Comparison of ENCODE assay signal across 8 mouse cellular contexts in the genomic region with DNA sequence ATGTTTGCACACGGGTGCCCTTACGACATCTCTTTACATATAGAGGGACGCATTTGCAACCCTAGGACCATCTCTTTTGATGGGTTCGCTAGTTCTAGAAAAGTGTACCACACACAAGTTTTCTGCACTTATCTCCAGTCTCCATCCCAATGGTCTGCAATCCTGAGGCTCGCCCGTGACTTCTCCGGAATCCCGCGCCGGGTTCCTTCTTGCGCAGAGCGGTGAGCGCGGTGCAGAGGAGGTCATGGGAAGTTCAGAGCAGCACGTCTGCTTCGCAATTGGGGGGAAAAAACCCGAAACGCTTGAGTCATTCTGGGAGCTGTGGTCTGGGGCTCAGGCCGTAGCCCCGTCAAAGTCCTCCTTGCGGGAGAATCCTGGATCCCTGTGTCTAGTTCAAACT.
A peak's percentile ranks its signal among the peaks of the same experiment; 100 is the strongest.
DNase-seq lines count a peak whose midpoint lies in the region; ATAC-seq and TF ChIP-seq lines count a peak whose summit lies in the region.

No protein-coding gene starts in this region.

- no peak for TF ChIP-seq POLR2A in spleen, adult 2 months (IDR thresholded peaks at IDR 0.05; ENCODE audit: low read depth, low read length)

- DNase-seq in spleen, adult 2 months (ENCODE audit: low read depth in 1 of 2, low spot score in 2 of 2): no peak
- DNase-seq in spleen, adult 12 weeks (ENCODE audit: low spot score): no peak
- DNase-seq in forebrain, embryonic 11.5 days (ENCODE audit: low spot score): peak; percentile 59
- peak; percentile 57 for DNase-seq in neural tube, embryonic 11.5 days (ENCODE audit: low spot score)
- no peak for DNase-seq in left cerebral cortex, adult 9 months (ENCODE audit: low spot score in 2 of 2)
- DNase-seq in adrenal gland, adult 18-20 months (ENCODE audit: low spot score in 2 of 2): no peak

- H3K9ac ChIP-seq in forebrain, embryonic 11.5 days (ENCODE audit: low read length): no peak overlapping the region
- H3K9ac ChIP-seq in limb, embryonic 12.5 days (replicated peaks): no peak overlapping the region
- no peak overlapping the region for H3K9ac ChIP-seq in neural tube, embryonic 11.5 days (ENCODE audit: low read length)

- WGBS in spleen, adult 2 months: 3% methylated on average over 21 of the region's 21 CpGs
- under 1% methylated on average over 21 of the region's 21 CpGs for WGBS in forebrain, embryonic 11.5 days
- 1% methylated on average over 21 of the region's 21 CpGs for WGBS in limb, embryonic 12.5 days
- WGBS in neural tube, embryonic 11.5 days: under 1% methylated on average over 21 of the region's 21 CpGs

- H3K27ac ChIP-seq in spleen, adult 2 months (ENCODE audit: insufficient read depth, low read length): no peak overlapping the region
- H3K27ac ChIP-seq in forebrain, embryonic 11.5 days (ENCODE audit: low read depth, low read length): no peak overlapping the region
- H3K27ac ChIP-seq in limb, embryonic 12.5 days: no peak overlapping the region
- H3K27ac ChIP-seq in neural tube, embryonic 11.5 days (ENCODE audit: low read depth, low read length): no peak overlapping the region

- peak overlapping the region; percentile 26; the same call in 1 of the 2 replicates for H3K4me2 ChIP-seq in forebrain, embryonic 11.5 days (ENCODE audit: low read depth, low read length, severe bottlenecking)
- peak overlapping the region; percentile 57 for H3K4me2 ChIP-seq in limb, embryonic 12.5 days
- H3K4me2 ChIP-seq in neural tube, embryonic 11.5 days (ENCODE audit: low read depth): peak overlapping the region; percentile 27

- peaks cover 23% of the 10 kb centered on the region for H3K27me3 ChIP-seq in spleen, adult 2 months (ENCODE audit: control insufficient read depth, insufficient read depth, low read length)
- H3K27me3 ChIP-seq in forebrain, embryonic 11.5 days (ENCODE audit: control insufficient read depth, insufficient read depth, low read length): peaks cover 47% of the 10 kb centered on the region
- peaks cover 59% of the 10 kb centered on the region for H3K27me3 ChIP-seq in limb, embryonic 12.5 days
- peaks cover 58% of the 10 kb centered on the region for H3K27me3 ChIP-seq in neural tube, embryonic 11.5 days (ENCODE audit: control insufficient read depth, insufficient read depth, low read length)

- peak overlapping the region; percentile 10; the same call in 1 of the 2 replicates for H3K4me3 ChIP-seq in spleen, adult 2 months (ENCODE audit: extremely low read depth, insufficient read depth, insufficient read length)
- H3K4me3 ChIP-seq in forebrain, embryonic 11.5 days (ENCODE audit: low read depth, low read length): peak overlapping the region; percentile 12; the same call in 1 of the 2 replicates
- H3K4me3 ChIP-seq in limb, embryonic 12.5 days (replicated peaks): peak overlapping the region; percentile 32
- H3K4me3 ChIP-seq in neural tube, embryonic 11.5 days (ENCODE audit: low read depth, low read length): peak overlapping the region; percentile 3; the same call in 1 of the 2 replicates

- TF ChIP-seq CTCF in spleen, adult 2 months (IDR thresholded peaks at IDR 0.05; ENCODE audit: extremely low read depth, insufficient read depth, insufficient read length, insufficient replicate concordance): no peak

- no peaks in the 10 kb centered on the region for H3K36me3 ChIP-seq in spleen, adult 2 months (ENCODE audit: control insufficient read depth, insufficient read depth, low read length)
- H3K36me3 ChIP-seq in forebrain, embryonic 11.5 days (ENCODE audit: control insufficient read depth, insufficient read depth, low read length): no peaks in the 10 kb centered on the region
- H3K36me3 ChIP-seq in limb, embryonic 12.5 days: no peaks in the 10 kb centered on the region
- no peaks in the 10 kb centered on the region for H3K36me3 ChIP-seq in neural tube, embryonic 11.5 days (ENCODE audit: control insufficient read depth, insufficient read depth, low read length)

- no peak for ATAC-seq in forebrain, embryonic 11.5 days (replicated peaks; ENCODE audit: low FRiP score)
- ATAC-seq in limb, embryonic 12.5 days (ENCODE audit: insufficient number of reproducible peaks, insufficient read depth, low FRiP score, low TSS enrichment, low read depth): no peak
- ATAC-seq in neural tube, embryonic 11.5 days (ENCODE audit: insufficient read depth, low FRiP score, low TSS enrichment): no peak
- ATAC-seq in megakaryocyte-erythroid progenitor cell, adult 5-6 weeks (replicated peaks; ENCODE audit: low FRiP score, low TSS enrichment, poor library complexity, severe bottlenecking): no peak

- no peaks in the 10 kb centered on the region for H3K9me3 ChIP-seq in forebrain, embryonic 11.5 days (ENCODE audit: control insufficient read depth, low read length)
- no peaks in the 10 kb centered on the region for H3K9me3 ChIP-seq in limb, embryonic 12.5 days
- no peaks in the 10 kb centered on the region for H3K9me3 ChIP-seq in neural tube, embryonic 11.5 days (ENCODE audit: control insufficient read depth, low read length)

- peaks cover 23% of the 10 kb centered on the region for H3K4me1 ChIP-seq in spleen, adult 2 months (ENCODE audit: control insufficient read depth, insufficient read depth, insufficient read length)
- H3K4me1 ChIP-seq in forebrain, embryonic 11.5 days (replicated peaks; ENCODE audit: control insufficient read depth, insufficient read depth, low read length): peaks cover 21% of the 10 kb centered on the region
- peaks cover 51% of the 10 kb centered on the region for H3K4me1 ChIP-seq in limb, embryonic 12.5 days (replicated peaks)
- peaks cover 11% of the 10 kb centered on the region; the same call in 1 of the 2 replicates for H3K4me1 ChIP-seq in neural tube, embryonic 11.5 days (ENCODE audit: control insufficient read depth, insufficient read depth, low read length)

Comparison
In these comparisons a context has a peak if more than half of its experiments do, and no peak if none do; other contexts are left out.
1. DNase-seq: peak in forebrain, embryonic 11.5 days (single experiment) and neural tube, embryonic 11.5 days (single experiment); none in spleen, adult 2 months (0 of 2), spleen, adult 12 weeks (single experiment), left cerebral cortex, adult 9 months (0 of 2) and adrenal gland, adult 18-20 months (0 of 2).
2. Peak in every context shown above with its lines, with median percentiles within 50 percentile points of each other: H3K4me3 ChIP-seq and H3K4me2 ChIP-seq.